Mouse (Mus musculus) B cell, adult 62 days (primary cell): Measurements from ENCODE around the gene Mesd. TPM values are rescaled to one million over a fixed set of nuclear protein-coding genes. Genes with fewer than 3 reads are reported as not detected.

ENCODE experiments used
- total RNA-seq: library from RNA; stranded (reverse); gene quantifications from 4 replicates; pipeline ENCODE4 v1.2.4, GENCODE M21; 2023

Gene Mesd
- 23.7 to 28.8 TPM (median 24.1 TPM) in 4 replicates for total RNA-seq

DNA sequence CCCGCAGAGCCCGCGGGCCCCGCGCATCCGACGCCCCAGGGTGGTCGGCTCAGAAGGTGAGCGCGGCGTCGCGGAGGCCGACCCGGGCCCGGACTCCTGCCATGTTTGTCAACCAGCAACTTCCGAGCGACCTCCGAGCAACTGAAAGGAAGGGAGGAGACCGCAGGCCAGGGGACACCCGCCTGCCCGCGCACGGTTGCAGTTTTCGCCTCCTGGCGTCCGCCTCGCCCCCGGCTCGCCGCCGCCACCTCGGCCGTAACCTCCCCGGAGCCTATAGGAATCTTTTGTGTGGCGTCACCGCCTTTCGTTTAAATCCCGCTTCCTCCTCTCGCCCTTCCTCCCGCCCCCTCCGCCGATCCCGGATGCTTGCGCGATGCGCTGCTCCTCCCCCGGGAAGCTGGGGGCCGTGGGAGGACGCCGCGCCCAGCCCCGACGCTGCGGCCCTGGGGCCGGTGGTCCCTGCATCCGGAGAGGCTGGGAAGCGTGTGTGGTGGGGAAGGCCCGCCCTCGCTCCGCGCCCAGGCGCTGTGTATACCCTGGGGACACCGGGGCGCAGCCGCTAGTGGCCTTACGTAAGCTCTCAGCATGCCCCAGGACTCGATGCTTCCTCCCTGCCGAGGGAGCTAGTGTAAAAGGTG is at the start of gene Mesd, which contains the start of gene Tlnrd1:
Gene Mesd (plus strand): TSS at position 446 of the 638 bp plus-strand sequence.
Gene Tlnrd1 (minus strand): TSS at position 285 of the 638 bp plus-strand sequence.

Other genes with a start within 250 kb of the Mesd start
- gene Il16, start 138.7 kb upstream of the Mesd start, total RNA-seq = 189 to 199 TPM (median 192 TPM) in 4 replicates
- gene Cfap161, start 89.6 kb upstream of the Mesd start, total RNA-seq = not detected in 4 replicates
- 15.9 to 18.4 TPM (median 17.9 TPM) in 4 replicates for gene Tlnrd1, start 161 bp upstream of the Mesd start, total RNA-seq
- gene Cemip, start 202.0 kb downstream of the Mesd start, total RNA-seq = not detected in 4 replicates